Mouse (Mus musculus): ENCODE measurements around the gene Tmem25. TPM values are rescaled to one million over a fixed set of nuclear protein-coding genes. Genes with fewer than 3 reads are reported as not detected.

Gene Tmem25
- total and polyA plus RNA-seq, 2 experiments from 2014 or later: 25.9 to 29.9 TPM

- ATAC-seq (ENCODE audit: low FRiP score) (no peak), DNase-seq (ENCODE audit: low spot score) (no peak)
- Histone ChIP-seq H3K4me3 (ENCODE audit: low read depth, low read length) (no peak overlapping the region), H3K27ac (ENCODE audit: low read depth, low read length) (no peak overlapping the region), H3K9ac (replicated peaks; ENCODE audit: low read length, poor library complexity, severe bottlenecking) (no peak overlapping the region), H3K4me2 (ENCODE audit: low read depth, low read length, poor library complexity, severe bottlenecking) (no peak overlapping the region), H3K9me3 (ENCODE audit: low read length) (no peaks in the 10 kb centered on the region), H3K36me3 (ENCODE audit: insufficient read depth, low read length) (peaks cover 86% of the 10 kb centered on the region), H3K4me1 (ENCODE audit: insufficient read depth, low read length) (no peaks in the 10 kb centered on the region), H3K27me3 (ENCODE audit: insufficient read depth, low read length) (no peaks in the 10 kb centered on the region)
- no peak for TF ChIP-seq CTCF (IDR thresholded peaks at IDR 0.05)
- WGBS: 98% methylated on average over 11 of the region's 11 CpGs
Measured at GRCm38 (mm10) chr9:44828944-44829343, 29.8 kb upstream of the Tmem25 start.

GRCm38 (mm10) chr9:44826660-44827059 lies 27.6 kb upstream of the Tmem25 start:
- 88% methylated on average over 7 of the region's 7 CpGs for WGBS
- H3K4me2 ChIP-seq (ENCODE audit: low read depth, low read length, poor library complexity, severe bottlenecking): no peak overlapping the region
- H3K27ac ChIP-seq (ENCODE audit: low read depth, low read length): no peak overlapping the region
- no peak for TF ChIP-seq CTCF (IDR thresholded peaks at IDR 0.05)
- H3K4me3 ChIP-seq (ENCODE audit: low read depth, low read length): no peak overlapping the region
- peaks cover 84% of the 10 kb centered on the region for H3K36me3 ChIP-seq (ENCODE audit: insufficient read depth, low read length)
- no peaks in the 10 kb centered on the region for H3K9me3 ChIP-seq (ENCODE audit: low read length)
- H3K9ac ChIP-seq (replicated peaks; ENCODE audit: low read length, poor library complexity, severe bottlenecking): no peak overlapping the region
- DNase-seq (ENCODE audit: low spot score) (no peak), ATAC-seq (ENCODE audit: low FRiP score) (no peak)
- no peaks in the 10 kb centered on the region for H3K27me3 ChIP-seq (ENCODE audit: insufficient read depth, low read length)
- no peaks in the 10 kb centered on the region for H3K4me1 ChIP-seq (ENCODE audit: insufficient read depth, low read length)

GRCm38 (mm10) chr9:44819920-44820827 lies 21.1 kb upstream of the Tmem25 start:
- DNase-seq (ENCODE audit: low spot score) (peak; percentile 70), ATAC-seq (ENCODE audit: low FRiP score) (no peak)
- H3K9ac ChIP-seq (replicated peaks; ENCODE audit: low read length, poor library complexity, severe bottlenecking): no peak overlapping the region
- no peak overlapping the region for H3K4me3 ChIP-seq (ENCODE audit: low read depth, low read length)
- no peak overlapping the region for H3K4me2 ChIP-seq (ENCODE audit: low read depth, low read length, poor library complexity, severe bottlenecking)
- TF ChIP-seq CTCF (IDR thresholded peaks at IDR 0.05): no peak
- no peaks in the 10 kb centered on the region for H3K4me1 ChIP-seq (ENCODE audit: insufficient read depth, low read length)
- no peaks in the 10 kb centered on the region for H3K9me3 ChIP-seq (ENCODE audit: low read length)
- no peak overlapping the region; the same call in 1 of the 2 replicates for H3K27ac ChIP-seq (ENCODE audit: low read depth, low read length)
- H3K36me3 ChIP-seq (ENCODE audit: insufficient read depth, low read length): peaks cover 97% of the 10 kb centered on the region
- 88% methylated on average over 15 of the region's 15 CpGs for WGBS
- H3K27me3 ChIP-seq (ENCODE audit: insufficient read depth, low read length): no peaks in the 10 kb centered on the region

- no peak for ATAC-seq (ENCODE audit: low FRiP score)
- no peak for TF ChIP-seq CTCF (IDR thresholded peaks at IDR 0.05)
Measured at GRCm38 (mm10) chr9:44817522-44817921, 18.4 kb upstream of the Tmem25 start.

GRCm38 (mm10) chr9:44814179-44814578 lies 15.1 kb upstream of the Tmem25 start:
- no peak overlapping the region for H3K27ac ChIP-seq (ENCODE audit: low read depth, low read length)
- no peak for TF ChIP-seq CTCF (IDR thresholded peaks at IDR 0.05)
- ATAC-seq (ENCODE audit: low FRiP score) (no peak), DNase-seq (ENCODE audit: low spot score) (no peak)
- no peak overlapping the region for H3K4me2 ChIP-seq (ENCODE audit: low read depth, low read length, poor library complexity, severe bottlenecking)
- WGBS: 95% methylated on average over 8 of the region's 8 CpGs
- H3K36me3 ChIP-seq (ENCODE audit: insufficient read depth, low read length): peaks cover 95% of the 10 kb centered on the region
- no peak overlapping the region for H3K4me3 ChIP-seq (ENCODE audit: low read depth, low read length)
- no peaks in the 10 kb centered on the region for H3K4me1 ChIP-seq (ENCODE audit: insufficient read depth, low read length)
- no peak overlapping the region for H3K9ac ChIP-seq (replicated peaks; ENCODE audit: low read length, poor library complexity, severe bottlenecking)
- no peaks in the 10 kb centered on the region for H3K9me3 ChIP-seq (ENCODE audit: low read length)
- no peaks in the 10 kb centered on the region for H3K27me3 ChIP-seq (ENCODE audit: insufficient read depth, low read length)

More at GRCm38 (mm10) chr9:44817522-44817921, 18.4 kb upstream of the Tmem25 start:
- Histone ChIP-seq H3K4me3 (ENCODE audit: low read depth, low read length) (no peak overlapping the region), H3K4me2 (ENCODE audit: low read depth, low read length, poor library complexity, severe bottlenecking) (no peak overlapping the region), H3K9me3 (ENCODE audit: low read length) (no peaks in the 10 kb centered on the region), H3K27me3 (ENCODE audit: insufficient read depth, low read length) (no peaks in the 10 kb centered on the region), H3K27ac (ENCODE audit: low read depth, low read length) (no peak overlapping the region), H3K9ac (replicated peaks; ENCODE audit: low read length, poor library complexity, severe bottlenecking) (no peak overlapping the region), H3K36me3 (ENCODE audit: insufficient read depth, low read length) (peaks cover 98% of the 10 kb centered on the region), H3K4me1 (ENCODE audit: insufficient read depth, low read length) (no peaks in the 10 kb centered on the region)
- WGBS: 92% methylated on average over 5 of the region's 5 CpGs
- no peak for DNase-seq (ENCODE audit: low spot score)

- Histone ChIP-seq H3K36me3 (ENCODE audit: insufficient read depth, low read length) (peaks cover 90% of the 10 kb centered on the region), H3K9me3 (ENCODE audit: low read length) (no peaks in the 10 kb centered on the region), H3K4me3 (ENCODE audit: low read depth, low read length) (no peak overlapping the region), H3K4me2 (ENCODE audit: low read depth, low read length, poor library complexity, severe bottlenecking) (no peak overlapping the region), H3K27me3 (ENCODE audit: insufficient read depth, low read length) (no peaks in the 10 kb centered on the region), H3K4me1 (ENCODE audit: insufficient read depth, low read length) (no peaks in the 10 kb centered on the region), H3K9ac (replicated peaks; ENCODE audit: low read length, poor library complexity, severe bottlenecking) (no peak overlapping the region), H3K27ac (ENCODE audit: low read depth, low read length) (no peak overlapping the region)
- WGBS: 91% methylated on average over 10 of the region's 10 CpGs
- no peak for DNase-seq (ENCODE audit: low spot score)
- no peak for TF ChIP-seq CTCF (IDR thresholded peaks at IDR 0.05)
- ATAC-seq (ENCODE audit: low FRiP score): no peak
Measured at GRCm38 (mm10) chr9:44810316-44810715, 11.2 kb upstream of the Tmem25 start.

Data from midbrain, postnatal 0 days (tissue).